Mouse (Mus musculus): ENCODE measurements around the gene Il31ra. TPM values are rescaled to one million over a fixed set of nuclear protein-coding genes. Genes with fewer than 3 reads are reported as not detected.

Gene Il31ra
- total RNA-seq, 4 experiments from 2014 or later: not detected

GRCm38 (mm10) chr13:112560554-112561138 is 33.5 kb downstream of the Il31ra start:
- DNase-seq (ENCODE audit: low spot score): no peak

- no peak for DNase-seq (ENCODE audit: low spot score)
Observed at GRCm38 (mm10) chr13:112556501-112556900, 37.7 kb downstream of the Il31ra start.

GRCm38 (mm10) chr13:112553304-112553703 is 40.9 kb downstream of the Il31ra start:
- no peak for DNase-seq (ENCODE audit: low spot score)

GRCm38 (mm10) chr13:112551641-112552548 is 42.3 kb downstream of the Il31ra start:
- DNase-seq (ENCODE audit: low spot score): no peak

DNA sequence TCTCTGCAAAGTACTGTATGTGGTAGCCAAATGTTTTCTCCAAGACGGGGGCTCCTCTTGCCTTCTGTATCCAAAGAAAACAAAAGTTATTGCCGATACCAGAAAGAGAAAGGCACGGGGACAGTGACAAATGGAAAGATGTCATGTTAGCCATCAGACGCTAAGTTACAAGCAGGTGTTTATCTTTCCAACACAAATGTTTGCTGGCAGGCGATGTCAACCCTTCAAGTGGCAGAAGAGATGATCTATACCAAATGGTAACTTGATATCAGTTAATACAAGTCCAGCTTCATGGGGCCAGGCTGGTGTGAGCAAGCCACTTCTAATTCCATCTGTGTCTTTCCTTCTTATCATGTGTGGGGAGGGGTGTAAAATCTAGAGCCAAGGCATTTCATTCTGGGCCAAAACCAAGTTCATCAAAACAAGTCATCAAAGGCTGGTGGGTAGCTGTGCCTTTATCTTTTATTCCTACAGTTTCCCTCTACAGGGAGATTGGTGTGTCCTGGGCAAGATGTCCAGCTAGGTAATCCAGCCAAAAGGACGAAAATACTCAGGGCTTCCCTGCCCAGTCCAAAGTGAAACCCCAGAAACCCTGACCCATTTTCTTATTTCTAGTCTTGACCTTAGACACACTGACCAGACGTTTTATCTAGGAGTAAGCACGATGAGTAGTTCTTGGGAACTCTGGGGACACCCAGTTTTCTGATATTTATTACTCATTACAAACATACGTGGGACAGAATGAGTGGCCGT is 52.8 kb downstream of the Il31ra start:
- DNase-seq (ENCODE audit: low spot score): no peak

DNA sequence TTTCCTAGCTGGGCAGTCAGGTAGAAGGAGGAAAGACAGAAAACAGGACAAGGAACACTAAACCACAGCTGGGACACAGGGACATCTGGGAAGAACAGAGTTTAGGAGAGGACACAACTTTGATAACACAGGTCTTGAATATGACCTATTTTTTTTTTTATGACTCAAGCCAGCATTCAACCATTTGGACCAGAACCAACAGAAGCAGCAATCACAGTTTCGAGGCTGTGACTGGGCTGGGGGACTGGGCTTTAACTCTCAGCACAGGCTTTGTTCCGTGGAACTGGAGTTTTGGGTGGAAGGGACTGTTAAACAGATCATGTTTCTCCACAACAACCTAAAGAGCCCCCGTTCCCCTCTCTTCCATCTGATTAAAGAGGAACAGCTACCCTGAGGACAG is 53.5 kb downstream of the Il31ra start:
- no peak for DNase-seq (ENCODE audit: low spot score)

DNA sequence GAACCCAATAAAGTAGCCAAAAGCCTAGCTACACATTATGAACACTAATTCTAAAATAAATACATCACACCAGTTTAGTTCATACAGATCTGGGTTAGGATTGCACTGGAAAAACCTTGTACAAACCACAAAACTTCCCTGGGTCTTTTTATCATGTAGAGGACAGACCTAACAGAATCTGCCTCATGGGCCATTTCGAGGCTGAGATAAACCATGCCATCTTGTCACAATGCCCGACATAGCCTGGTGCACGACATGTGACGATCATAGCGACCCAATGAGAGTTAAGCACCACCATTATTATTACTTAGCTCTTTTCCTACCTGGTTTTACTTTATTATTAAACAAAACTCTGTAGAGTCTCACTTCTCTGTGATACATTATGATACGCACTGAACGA is 57.1 kb downstream of the Il31ra start:
- no peak for DNase-seq (ENCODE audit: low spot score)

DNA sequence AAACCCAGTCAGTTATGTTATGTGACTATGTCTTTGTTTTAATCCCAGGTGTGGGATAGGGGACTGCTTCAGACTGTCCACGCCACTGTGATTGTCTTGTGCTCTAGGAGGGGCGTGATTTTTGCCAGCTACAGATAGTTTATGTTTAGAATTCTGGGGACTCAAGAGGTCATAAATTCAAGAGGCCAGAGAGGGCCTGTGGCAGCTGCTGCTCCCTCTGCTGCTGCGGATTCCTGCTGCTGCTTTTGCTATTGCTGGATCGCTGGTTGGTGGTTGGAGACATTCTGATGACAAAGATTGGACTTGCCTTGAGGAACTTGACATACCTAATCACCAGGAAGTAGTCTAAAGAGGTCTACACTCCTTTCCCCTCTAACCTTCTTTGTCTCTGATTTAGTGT is 57.5 kb downstream of the Il31ra start:
- DNase-seq (ENCODE audit: low spot score): no peak

DNA sequence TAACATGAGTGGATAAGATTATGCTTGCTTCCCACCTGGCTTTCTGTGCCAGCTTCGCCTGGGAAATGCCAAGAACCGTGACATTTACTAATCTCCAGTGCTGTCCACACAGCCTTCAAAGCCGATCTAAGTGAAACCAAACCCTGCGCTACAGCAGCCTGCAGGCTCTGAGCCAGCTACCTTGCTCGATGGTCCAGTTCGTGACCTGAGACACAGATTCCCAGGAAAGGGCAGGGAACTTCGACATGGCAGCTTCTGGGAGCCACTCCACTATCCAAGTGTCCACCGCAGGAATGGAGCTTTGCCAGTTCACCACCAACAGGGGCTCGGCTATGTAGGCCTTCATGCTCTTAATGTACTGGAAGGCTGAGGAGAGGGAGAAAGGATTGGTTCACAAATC is 60.6 kb downstream of the Il31ra start:
- DNase-seq (ENCODE audit: low spot score): no peak

DNA sequence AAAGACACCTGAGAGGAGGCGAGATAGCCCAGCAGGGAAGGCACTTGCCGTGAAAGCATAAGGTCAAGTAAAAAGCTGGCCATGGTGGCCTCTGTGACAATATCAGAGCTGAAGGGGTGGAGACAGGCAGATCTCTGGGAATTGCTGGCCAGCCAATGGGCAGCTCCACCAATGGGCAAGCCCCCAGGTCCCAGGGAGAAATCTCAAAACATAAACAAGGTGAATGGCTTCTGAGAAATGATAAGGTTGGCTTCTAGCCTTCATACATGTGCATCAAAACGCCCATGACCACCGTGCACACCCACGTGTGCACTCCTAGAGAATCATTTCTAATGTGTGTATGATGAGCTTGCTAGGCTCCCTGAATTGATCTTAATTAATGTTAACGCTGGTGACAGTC is 61.9 kb downstream of the Il31ra start:
- DNase-seq (ENCODE audit: low spot score): no peak

GRCm38 (mm10) chr13:112529893-112530292 is 64.3 kb downstream of the Il31ra start:
- DNase-seq (ENCODE audit: low spot score): peak; percentile 66

GRCm38 (mm10) chr13:112527186-112527585 is 67.0 kb downstream of the Il31ra start:
- no peak for DNase-seq (ENCODE audit: low spot score)

DNA sequence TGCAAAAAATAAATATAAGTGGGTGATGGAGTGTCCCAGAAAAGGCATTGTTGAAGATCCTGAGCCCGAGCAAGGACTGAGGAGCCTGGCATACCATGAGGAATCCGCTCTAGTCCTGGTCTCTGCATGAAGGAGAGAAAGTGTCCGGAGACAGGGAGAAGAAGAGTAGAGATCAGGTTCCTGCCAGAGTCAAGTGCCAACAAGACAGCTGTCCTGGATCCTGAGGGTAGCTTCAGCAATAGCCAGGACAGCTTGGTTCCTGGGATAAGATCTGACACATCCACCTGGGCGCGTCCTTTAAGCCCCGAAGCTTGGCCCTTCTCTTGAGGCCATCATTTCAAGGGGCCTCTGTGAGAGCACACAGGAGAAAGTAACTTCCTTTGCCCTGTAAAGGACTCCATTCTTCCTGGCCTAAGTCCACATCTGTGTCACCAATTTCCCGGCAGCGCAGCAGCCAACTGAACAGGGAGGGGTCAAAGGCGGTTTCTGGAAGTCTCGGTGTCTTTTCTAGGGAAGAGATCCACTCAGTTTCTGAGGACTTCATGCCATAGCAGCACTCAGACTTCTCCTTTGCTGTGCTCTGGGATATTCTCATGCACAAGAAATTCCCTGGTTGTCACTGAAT is 70.7 kb downstream of the Il31ra start:
- no peak for DNase-seq (ENCODE audit: low spot score)

GRCm38 (mm10) chr13:112522896-112523295 is 71.3 kb downstream of the Il31ra start:
- no peak for DNase-seq (ENCODE audit: low spot score)

DNA sequence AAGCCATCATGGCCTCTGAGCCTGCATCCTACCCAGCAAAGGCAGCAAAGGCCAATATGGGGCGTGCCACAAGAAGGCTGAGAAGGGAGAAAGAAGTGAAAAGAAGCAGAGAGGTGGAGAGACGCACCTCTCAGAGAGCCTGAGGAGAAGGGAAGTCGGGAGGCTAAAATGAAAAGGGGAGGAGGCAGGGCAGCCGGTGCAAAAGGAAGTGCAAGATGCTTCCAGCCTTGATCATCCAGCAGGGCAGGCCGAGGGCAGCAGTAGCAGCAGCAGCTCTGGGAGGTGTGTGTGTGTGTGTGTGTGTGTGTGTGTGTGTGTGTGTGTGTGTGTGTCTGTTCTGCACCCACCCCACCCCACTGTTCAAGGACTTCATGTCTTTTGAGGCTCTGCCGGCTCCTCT is 71.9 kb downstream of the Il31ra start:
- DNase-seq (ENCODE audit: low spot score): no peak

DNA sequence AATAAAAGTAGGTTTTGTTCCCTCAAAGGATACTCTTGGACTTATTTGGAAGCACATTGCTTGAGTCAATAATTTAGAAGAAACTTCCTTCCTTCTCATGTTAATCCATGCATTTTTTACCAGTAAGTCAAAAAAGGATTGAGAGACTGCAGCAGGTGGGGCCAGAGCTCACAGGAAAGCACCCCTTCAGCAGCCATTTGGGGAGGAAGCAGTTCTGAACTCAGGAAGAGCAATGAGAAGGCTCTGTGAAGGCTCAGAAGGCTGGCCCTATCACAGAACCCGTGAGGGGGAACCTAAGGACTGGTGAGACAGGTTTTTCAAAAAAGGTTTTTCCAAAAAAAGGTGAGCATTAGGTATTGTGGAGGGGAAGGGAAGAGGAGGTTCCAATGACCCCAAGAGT is 79.6 kb downstream of the Il31ra start:
- no peak for DNase-seq (ENCODE audit: low spot score)

- DNase-seq (ENCODE audit: low spot score): no peak
Observed at GRCm38 (mm10) chr13:112512824-112513223, 81.3 kb downstream of the Il31ra start.

DNA sequence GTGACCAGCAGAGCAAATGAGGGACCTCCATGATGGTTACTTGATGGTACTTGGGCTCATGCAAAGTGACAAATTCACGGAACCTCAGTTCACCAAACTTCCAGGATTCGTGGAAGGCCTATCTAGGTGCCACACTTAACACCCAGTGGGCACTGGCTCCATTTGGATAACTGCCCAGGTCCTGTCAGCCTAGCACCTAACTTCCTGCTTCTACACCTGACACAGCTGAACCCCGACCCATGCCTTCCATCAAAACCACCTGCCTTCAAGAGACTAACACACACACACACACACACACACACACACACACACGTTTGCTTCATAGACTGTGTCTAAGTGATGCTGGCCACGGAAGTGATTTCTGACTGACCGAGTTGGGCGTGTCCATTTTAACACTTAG is 82.3 kb downstream of the Il31ra start:
- no peak for DNase-seq (ENCODE audit: low spot score)

DNA sequence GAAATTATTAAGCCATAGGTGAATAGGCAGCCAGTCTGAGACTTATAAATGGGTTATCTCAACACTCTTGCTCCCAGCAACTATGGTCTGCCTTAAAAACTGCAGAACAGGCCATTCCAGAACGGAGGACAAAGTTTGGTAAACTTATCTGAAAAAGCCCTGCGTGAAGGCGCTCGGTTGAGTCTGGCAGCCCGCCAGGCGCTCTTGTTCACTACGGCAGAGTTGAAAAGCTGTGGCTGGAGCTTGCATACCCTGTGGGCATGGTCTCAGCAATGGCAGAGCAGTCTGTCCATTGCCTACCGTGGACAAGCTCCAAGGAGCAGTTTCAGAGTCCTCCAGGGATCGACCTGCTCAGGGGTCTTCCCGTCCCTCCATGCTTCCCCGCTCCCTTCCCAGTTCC is 82.9 kb downstream of the Il31ra start:
- DNase-seq (ENCODE audit: low spot score): no peak

GRCm38 (mm10) chr13:112510437-112511212 is 83.5 kb downstream of the Il31ra start:
- DNase-seq (ENCODE audit: low spot score): no peak

- peak; percentile 49 for DNase-seq (ENCODE audit: low spot score)
Observed at GRCm38 (mm10) chr13:112509465-112509864, 84.7 kb downstream of the Il31ra start.
